Mouse (Mus musculus) heart, postnatal 0 days (tissue): ENCODE data around the gene Pde4b.

ENCODE experiments used
- CTCF ChIP-seq: IDR thresholded peaks from 2 replicates; pipeline ENCODE4 v1.5.1; 2016; ENCODE audit warnings: antibody characterized with exemption, control low read depth, low read depth
- EP300 ChIP-seq: IDR thresholded peaks from 2 replicates; pipeline ENCODE4 v1.6.1; 2016; ENCODE audit warnings: antibody characterized with exemption, low read depth

GRCm38 (mm10) chr4:102332885-102333284 lies 245.5 kb downstream of the Pde4b start:
- TF ChIP-seq CTCF (no peak), EP300 (no peak)
